Mouse (Mus musculus) layer of hippocampus, adult 2 months (tissue): ENCODE results near the gene Gm21958. TPM values are rescaled to one million over a fixed set of nuclear protein-coding genes. Genes with fewer than 3 reads are reported as not detected.
A peak's percentile ranks its signal among the peaks of the same experiment; 100 is the strongest.

Experiments used
- DNase-seq, 2 experiments: peaks; one replicate each; pipeline ENCODE4 v3.0.0; 2022; ENCODE audit warnings: low spot score in 2 of 2
- H3K27ac ChIP-seq: fragments of 200-600 bp; 2 replicates; pipeline ENCODE4 v1.8.1; 2022
- H3K4me3 ChIP-seq: fragments of 200-600 bp; 2 replicates; pipeline ENCODE4 v1.8.1; 2022; ENCODE audit warnings: mild to moderate bottlenecking
- CTCF ChIP-seq: fragments of 200-600 bp; conservative IDR thresholded peaks from 2 replicates; pipeline ENCODE4 v1.8.1; 2022; ENCODE audit warnings: antibody characterized with exemption, mild to moderate bottlenecking, moderate library complexity
- long read RNA-seq, 2 experiments: library from polyadenylated mRNA; stranded (forward); transcript quantifications; one replicate each; pipeline ENCODE4 v2.0.0; 2021; ENCODE audit warnings: borderline mapping rate in 2 of 2
- total RNA-seq, 2 experiments: library from RNA; stranded (reverse); gene quantifications; 2 replicates each; pipeline ENCODE4 v1.2.3; 2021

The Gm21958 gene
- total RNA-seq, result not detected
- long read RNA-seq, experiment 1, result 0 reads
- long read RNA-seq, experiment 2, result 0 reads

- DNase-seq, result no peak
- no peak within 1 kb of the TSS for H3K27ac ChIP-seq
- TF ChIP-seq CTCF, result no peak
- no peak within 1 kb of the TSS for H3K4me3 ChIP-seq
Observed at GRCm38 (mm10) chr3:54714253-54714652, at the start of gene Gm21958. Gene Gm21958, minus strand, starts transcription at chr3:54714353.

GRCm38 (mm10) chr3:54761258-54761657 is 47.1 kb upstream of the Gm21958 start:
- TF ChIP-seq CTCF, result no peak
- DNase-seq, result no peak

GRCm38 (mm10) chr3:54760321-54761115 is 46.4 kb upstream of the Gm21958 start:
- no peak for DNase-seq
- TF ChIP-seq CTCF, result no peak
- Histone ChIP-seq H3K4me3 (no peak overlapping the region), H3K27ac (no peak overlapping the region)

More at GRCm38 (mm10) chr3:54761258-54761657, 47.1 kb upstream of the Gm21958 start:
- Histone ChIP-seq H3K4me3 (no peak overlapping the region), H3K27ac (no peak overlapping the region)

GRCm38 (mm10) chr3:54759211-54759610 is 45.1 kb upstream of the Gm21958 start:
- Histone ChIP-seq H3K4me3 (no peak overlapping the region), H3K27ac (no peak overlapping the region)
- no peak for DNase-seq
- no peak for TF ChIP-seq CTCF

- H3K4me3 ChIP-seq, result no peak overlapping the region
- no peak for TF ChIP-seq CTCF
- no peak for DNase-seq
- H3K27ac ChIP-seq, result no peak overlapping the region
Observed at GRCm38 (mm10) chr3:54757446-54757845, 43.3 kb upstream of the Gm21958 start.

GRCm38 (mm10) chr3:54756058-54756457 is 41.9 kb upstream of the Gm21958 start:
- DNase-seq, result peak; percentile 37 to 47
- peak overlapping the region; percentile 91 for H3K27ac ChIP-seq
- peak overlapping the region; percentile 79 for H3K4me3 ChIP-seq
- peak; percentile 34 for TF ChIP-seq CTCF

- TF ChIP-seq CTCF, result no peak
- peak within 1 kb of the TSS; percentile 91 for H3K27ac ChIP-seq
- peak; percentile 39 for DNase-seq
- peak within 1 kb of the TSS; percentile 79 for H3K4me3 ChIP-seq
Observed at GRCm38 (mm10) chr3:54755145-54756041, 41.2 kb upstream of the Gm21958 start, which contains the start of gene Smad9. Gene Smad9, plus strand, starts transcription at chr3:54755582.

- TF ChIP-seq CTCF, result no peak
- DNase-seq, result no peak
- Histone ChIP-seq H3K4me3 (no peak overlapping the region), H3K27ac (no peak overlapping the region)
Observed at GRCm38 (mm10) chr3:54753411-54753810, 39.3 kb upstream of the Gm21958 start.

- Histone ChIP-seq H3K27ac (no peak overlapping the region), H3K4me3 (no peak overlapping the region)
- TF ChIP-seq CTCF, result peak; percentile 75
- no peak for DNase-seq
Observed at GRCm38 (mm10) chr3:54745799-54746198, 31.6 kb upstream of the Gm21958 start.

GRCm38 (mm10) chr3:54741965-54742364 is 27.8 kb upstream of the Gm21958 start:
- no peak for TF ChIP-seq CTCF
- Histone ChIP-seq H3K4me3 (no peak overlapping the region), H3K27ac (no peak overlapping the region)
- no peak for DNase-seq

- TF ChIP-seq CTCF, result no peak
- DNase-seq, result no peak
- no peak overlapping the region for H3K27ac ChIP-seq
- no peak overlapping the region for H3K4me3 ChIP-seq
Observed at GRCm38 (mm10) chr3:54737317-54737716, 23.2 kb upstream of the Gm21958 start.

- TF ChIP-seq CTCF, result no peak
- Histone ChIP-seq H3K4me3 (peak overlapping the region; percentile 75), H3K27ac (peak overlapping the region; percentile 98)
- no peak for DNase-seq
Observed at GRCm38 (mm10) chr3:54736101-54736927, 22.2 kb upstream of the Gm21958 start.
